Mouse (Mus musculus) spleen, embryonic (tissue): ENCODE results near the gene Hamp2.

Experiments used
- CTCF ChIA-PET: fragments of 350-600 bp; sonication (Branson Sonifier 250); formaldehyde crosslinking; loops from one replicate; lab custom pipeline; 2022; lab: Charles Lee

Gene Hamp2

GRCm38 (mm10) chr7:30895217-30895616 lies 29.3 kb downstream of the Hamp2 start:
- CTCF ChIA-PET = no interaction called here

GRCm38 (mm10) chr7:30892515-30892914 lies 32.0 kb downstream of the Hamp2 start:
- CTCF ChIA-PET = interaction anchor here (0.7 to 1.4 kb wide), 2 partner anchors 10 to 11 kb away, joined by 3 to 7 read pairs; no protein-coding TSS in a partner anchor

GRCm38 (mm10) chr7:30891746-30892145 lies 32.7 kb downstream of the Hamp2 start:
- CTCF ChIA-PET = no interaction called here

GRCm38 (mm10) chr7:30890681-30891080 lies 33.8 kb downstream of the Hamp2 start:
- CTCF ChIA-PET = no interaction called here

- CTCF ChIA-PET = interaction anchor here (0.8 kb wide), 1 partner anchor 12 kb away, joined by 4 read pairs; no protein-coding TSS in a partner anchor
These were observed 35.7 kb downstream of the Hamp2 start for GRCm38 (mm10) chr7:30888786-30889185.

GRCm38 (mm10) chr7:30887568-30888188 lies 36.8 kb downstream of the Hamp2 start:
- CTCF ChIA-PET = interaction anchor here (0.6 to 0.9 kb wide), 3 partner anchors 67 to 208 kb away, joined by 4 to 6 read pairs (median 6); no protein-coding TSS in a partner anchor

- CTCF ChIA-PET = interaction anchor here (0.7 to 0.9 kb wide), 3 partner anchors 15 to 82 kb away, joined by 4 to 6 read pairs (median 5); no protein-coding TSS in a partner anchor
These were observed 37.6 kb downstream of the Hamp2 start for GRCm38 (mm10) chr7:30886852-30887251.

GRCm38 (mm10) chr7:30884047-30884446 lies 40.4 kb downstream of the Hamp2 start:
- CTCF ChIA-PET = interaction anchor here (0.6 to 0.7 kb wide), 2 partner anchors 21 to 113 kb away, joined by 3 to 12 read pairs; no protein-coding TSS in a partner anchor

GRCm38 (mm10) chr7:30881367-30881766 lies 43.1 kb downstream of the Hamp2 start:
- CTCF ChIA-PET = interaction anchor here (0.9 to 1.0 kb wide), 2 partner anchors 8 to 22 kb away, joined by 3 read pairs; no protein-coding TSS in a partner anchor

- CTCF ChIA-PET = interaction anchor here (0.6 kb wide), 1 partner anchor 18 kb away, joined by 10 read pairs; no protein-coding TSS in a partner anchor
These were observed 44.3 kb downstream of the Hamp2 start, which contains the start of gene Cd22 for GRCm38 (mm10) chr7:30880176-30880575. Gene Cd22, minus strand, starts transcription at chr7:30880342.

- CTCF ChIA-PET = interaction anchor here (0.9 kb wide), 1 partner anchor 25 kb away, joined by 3 read pairs; no protein-coding TSS in a partner anchor
These were observed 45.5 kb downstream of the Hamp2 start for GRCm38 (mm10) chr7:30878950-30879349.

- CTCF ChIA-PET = interaction anchor here (0.8 to 2.0 kb wide), 3 partner anchors 9 to 101 kb away, joined by 3 to 9 read pairs (median 3); partner anchors contain the start of gene Fam187b
These were observed 51.4 kb downstream of the Hamp2 start for GRCm38 (mm10) chr7:30873083-30873482.
